Mouse (Mus musculus) layer of hippocampus, postnatal 10 days (tissue): ENCODE data around the gene Gcn1l1. TPM values are rescaled to one million over a fixed set of nuclear protein-coding genes. Genes with fewer than 3 reads are reported as not detected.

Experiments used
- DNase-seq, 2 experiments: peaks; one replicate each; pipeline ENCODE4 v3.0.0; 2021; ENCODE audit warnings: low spot score in 2 of 2
- total RNA-seq, 2 experiments: library from RNA; stranded (reverse); gene quantifications; 2 replicates each; pipeline ENCODE4 v1.2.3; 2021

The Gcn1l1 gene
- total RNA-seq, 2 experiments from 2014 or later: 76.4 to 96.2 TPM

DNA sequence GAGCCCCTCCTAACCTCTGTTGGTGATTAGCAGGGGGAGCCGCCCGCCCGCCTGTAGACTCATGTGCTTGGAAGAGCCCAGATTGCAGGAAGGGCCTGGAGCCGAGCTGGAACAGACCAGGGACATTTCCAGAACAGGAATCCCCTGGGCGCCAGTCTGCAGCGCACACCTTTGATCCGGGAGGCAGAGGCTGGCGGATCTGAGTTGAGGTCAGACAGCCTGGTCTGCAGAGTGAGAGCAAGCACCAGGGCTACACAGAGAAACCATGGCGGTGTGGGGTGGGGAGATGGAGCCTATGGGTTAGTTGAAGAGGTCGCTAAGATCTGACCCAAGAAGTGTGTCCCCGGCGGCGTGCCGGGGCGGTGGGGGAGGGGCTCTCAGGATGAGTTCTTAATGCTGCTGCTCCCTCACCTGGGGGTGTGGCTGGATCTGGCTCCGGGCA, 30.7 kb upstream of the Gcn1l1 start:
- no peak for DNase-seq

DNA sequence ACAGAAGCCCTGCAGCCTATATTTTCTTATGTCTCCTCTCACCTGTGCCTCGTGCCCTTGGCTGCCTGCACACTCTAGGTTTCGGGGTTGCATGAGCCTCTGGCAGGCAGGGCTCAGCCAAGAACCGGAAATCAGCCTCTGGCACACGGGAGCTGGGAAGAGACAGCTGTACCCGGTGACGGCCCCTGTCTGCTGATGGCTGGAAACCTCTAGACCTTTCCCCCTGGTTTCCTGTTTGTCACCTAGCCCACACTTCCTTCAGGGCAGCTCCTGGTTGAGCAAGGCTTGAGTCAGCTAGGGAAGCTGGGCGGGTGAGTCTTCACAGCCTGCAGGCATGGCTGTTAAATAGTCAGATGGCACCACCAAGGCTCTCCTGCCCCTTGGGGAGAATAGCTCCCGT, 30.2 kb upstream of the Gcn1l1 start:
- no peak for DNase-seq

DNA sequence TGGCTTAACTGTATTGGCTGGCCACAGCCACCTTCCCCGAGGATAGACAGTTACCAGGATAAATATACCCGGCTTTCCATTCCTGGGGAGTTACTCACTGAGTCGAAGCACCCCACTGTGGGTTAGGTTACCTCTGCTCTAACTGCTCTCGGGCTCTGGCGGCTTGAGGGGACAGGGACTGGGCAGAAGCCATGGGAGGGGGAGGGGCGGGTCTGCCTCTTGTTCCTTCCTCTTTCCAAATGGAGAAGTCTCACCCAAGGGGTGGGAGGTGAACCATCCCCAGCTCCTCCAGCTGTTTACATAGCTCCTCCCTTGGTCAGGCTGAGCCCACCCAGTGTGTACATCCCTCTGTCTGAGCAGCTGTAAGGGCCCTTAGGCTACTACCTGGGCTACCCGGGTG, 29.4 kb upstream of the Gcn1l1 start:
- DNase-seq: no peak

DNA sequence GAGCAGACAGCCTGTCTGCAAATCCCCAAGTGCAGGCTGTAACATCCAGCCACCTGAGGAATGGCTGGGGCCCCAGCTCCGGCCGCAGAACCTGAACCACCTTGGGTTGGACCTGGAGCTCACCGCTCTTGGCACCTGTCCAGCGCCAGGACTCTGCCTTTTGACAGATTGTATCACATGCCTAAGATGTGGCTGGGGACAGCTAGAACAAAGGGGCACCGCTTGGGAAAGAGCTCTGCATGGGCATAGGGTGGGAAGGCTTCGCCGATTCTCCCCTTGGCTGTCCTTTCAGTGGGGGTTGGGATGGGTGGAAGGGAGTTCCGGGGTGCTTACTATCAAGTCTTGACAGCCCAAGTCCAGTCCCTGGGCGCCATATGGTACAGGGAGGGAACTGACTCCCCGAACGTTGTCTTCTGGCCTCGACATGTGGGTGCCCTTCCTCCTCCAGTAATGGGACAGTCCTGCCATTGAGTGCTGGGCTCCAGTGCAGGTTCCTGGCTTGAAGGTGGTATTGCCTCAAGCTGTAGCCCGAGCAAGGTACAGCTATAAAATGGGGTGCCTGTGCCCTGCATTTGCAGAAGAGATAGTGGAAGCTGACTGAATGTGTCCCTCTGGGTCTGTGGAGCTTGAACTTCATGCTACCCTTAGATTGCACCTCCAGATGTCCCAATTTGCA, 26.9 kb upstream of the Gcn1l1 start:
- no peak for DNase-seq

DNA sequence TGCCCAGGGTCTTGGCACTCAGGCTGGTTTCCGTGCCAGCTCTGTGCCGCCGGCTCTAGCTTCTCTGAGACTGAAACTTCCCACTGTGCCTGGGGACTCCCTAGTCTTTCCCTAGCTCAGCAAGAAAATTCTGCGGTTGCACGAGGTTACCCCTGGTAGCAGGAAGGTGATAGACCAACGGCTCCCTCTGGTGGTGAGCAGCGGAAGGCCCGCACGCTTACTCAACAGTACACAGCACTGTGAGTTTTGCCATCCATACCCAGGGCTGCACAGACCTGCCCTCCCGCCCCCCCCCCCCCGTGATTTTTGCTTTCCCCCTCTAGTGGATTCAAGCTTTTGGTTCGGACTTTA, 26.4 kb upstream of the Gcn1l1 start:
- peak; percentile 94 to 97 for DNase-seq

DNA sequence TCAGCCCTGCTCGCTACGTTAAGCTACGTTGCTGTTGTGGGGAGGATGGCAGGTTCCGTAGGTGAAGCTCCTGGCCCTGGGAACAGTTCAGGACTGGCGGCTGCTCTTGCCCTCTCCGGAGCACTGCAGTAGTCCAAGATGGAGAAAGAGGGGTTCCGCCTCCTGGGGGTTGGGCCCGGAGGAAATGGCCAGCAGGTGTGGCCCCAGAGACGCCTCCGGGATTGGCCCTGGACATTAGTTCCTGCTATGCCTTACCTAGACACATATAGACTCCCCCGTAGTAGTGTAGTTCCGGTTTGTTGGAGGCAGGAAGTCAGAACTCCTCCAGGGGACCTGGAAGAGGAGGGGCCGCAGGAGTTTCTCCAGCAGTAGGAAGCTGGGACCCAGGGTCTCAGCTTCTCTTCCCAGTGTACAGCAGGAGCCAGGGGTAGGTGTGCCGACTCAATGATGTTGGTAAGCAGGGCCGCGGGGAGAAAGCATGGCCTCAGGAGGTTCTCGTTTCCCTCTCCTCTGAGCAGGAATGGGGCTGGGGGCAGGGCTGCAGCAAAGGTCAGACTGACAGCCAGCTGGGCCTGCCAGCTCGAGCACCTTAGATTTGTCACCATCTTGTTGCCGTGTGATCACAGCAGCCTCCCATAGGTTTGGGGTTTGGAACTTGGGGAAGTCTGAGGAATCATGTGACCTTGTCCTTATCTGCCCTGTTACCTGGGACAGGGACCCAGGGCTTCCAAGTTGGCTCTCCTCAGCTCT, 22.2 kb upstream of the Gcn1l1 start:
- DNase-seq: no peak

DNA sequence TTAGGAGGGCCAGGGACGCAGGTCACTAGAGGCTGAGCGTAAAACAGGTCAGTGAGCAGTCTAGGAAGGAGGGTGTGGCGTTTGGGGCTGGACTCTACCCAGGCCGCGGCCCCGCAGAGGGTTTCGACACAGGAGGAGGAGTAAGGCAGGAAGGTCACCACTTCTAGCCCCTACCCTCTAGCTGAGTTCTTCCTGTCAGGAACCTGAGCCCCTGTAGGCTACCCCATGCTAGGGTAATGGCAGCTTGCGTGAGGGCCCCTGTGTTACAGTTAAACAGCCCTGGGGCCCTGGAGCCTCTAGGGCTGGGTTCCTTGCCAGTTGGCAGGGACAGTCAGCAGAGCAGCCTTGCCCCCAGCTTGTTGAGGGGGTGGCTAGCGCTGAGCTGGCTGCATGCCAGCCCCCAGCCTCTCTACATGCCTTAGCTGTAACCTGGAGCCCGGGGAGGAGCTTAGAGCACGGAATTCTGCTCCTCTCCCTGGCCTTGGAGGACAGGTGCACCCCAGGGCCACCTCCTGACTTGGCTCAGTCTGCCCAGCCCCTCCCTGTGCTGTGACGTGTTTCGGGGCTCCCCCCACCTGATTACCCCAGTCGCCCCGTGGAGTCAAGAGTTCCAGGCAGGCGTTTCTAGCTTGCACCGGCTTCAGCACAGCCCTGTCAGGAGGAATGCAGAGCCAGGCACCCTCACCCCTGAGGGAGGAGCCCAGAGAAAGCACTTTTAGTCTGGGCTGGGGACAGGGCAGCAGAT, 21.4 kb upstream of the Gcn1l1 start:
- DNase-seq: peak; percentile 69 to 77

DNA sequence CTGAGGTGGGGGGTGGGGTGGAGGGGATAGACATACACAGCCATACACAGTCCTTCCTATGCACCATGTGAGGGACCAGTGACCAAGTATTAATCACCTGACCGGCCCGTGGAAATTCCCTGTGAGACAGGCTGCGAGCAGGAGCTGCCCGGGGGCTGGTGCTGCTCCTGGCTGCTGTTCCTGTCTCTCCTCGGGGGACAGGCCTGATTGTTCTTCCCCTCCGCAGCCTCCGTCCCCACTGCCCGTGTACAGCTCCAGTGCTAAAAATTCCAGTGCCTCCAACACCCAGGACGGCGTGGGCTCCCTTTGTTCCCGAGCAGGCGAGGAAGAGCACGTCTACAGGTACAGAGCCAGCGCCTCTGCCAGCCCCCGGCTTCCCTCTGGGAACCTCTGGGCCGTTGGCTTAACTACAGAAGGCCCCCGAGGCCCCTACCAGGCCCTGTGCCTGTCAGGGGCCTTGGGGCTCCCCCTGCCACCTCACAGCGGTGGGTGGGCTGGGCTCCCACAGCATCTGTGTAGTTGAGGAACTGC, 20.3 kb upstream of the Gcn1l1 start:
- no peak for DNase-seq

DNA sequence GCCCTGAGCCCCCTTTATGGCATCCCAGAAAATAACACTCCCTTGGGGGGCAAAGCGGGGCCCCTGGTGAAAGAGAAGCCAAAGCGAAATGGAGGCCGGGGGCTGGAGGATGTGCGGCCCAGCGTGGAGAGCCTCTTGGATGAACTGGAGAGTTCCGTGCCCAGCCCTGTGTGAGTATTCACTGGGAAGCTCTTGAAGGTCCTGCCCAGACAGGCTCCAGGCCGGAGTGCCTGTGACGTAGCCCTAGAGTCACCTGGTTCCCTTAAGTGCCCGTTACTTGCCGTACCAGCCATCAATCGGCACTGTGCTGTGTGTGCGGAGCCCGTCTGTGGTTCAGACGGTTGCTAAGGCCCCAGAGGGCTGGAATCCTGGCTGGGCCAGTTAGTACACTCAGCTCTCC, 19.4 kb upstream of the Gcn1l1 start:
- no peak for DNase-seq

DNA sequence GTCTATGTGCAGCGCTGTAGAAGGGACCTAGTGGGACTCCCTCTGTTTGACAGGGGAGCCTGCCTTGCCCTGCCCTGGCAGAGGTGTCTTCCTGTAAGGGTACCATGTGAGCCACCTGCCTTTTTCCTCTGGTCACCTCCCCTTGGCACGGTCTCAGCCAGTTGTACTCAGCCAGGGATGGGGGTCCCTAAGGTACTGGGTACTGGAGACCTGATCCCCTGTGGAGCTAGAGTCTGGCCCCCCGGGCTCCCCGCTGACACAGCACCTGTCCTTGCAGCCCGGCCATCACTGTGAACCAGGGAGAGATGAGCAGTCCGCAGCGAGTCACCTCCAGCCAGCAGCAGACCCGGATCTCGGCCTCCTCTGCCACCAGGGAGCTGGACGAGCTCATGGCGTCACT, 18.5 kb upstream of the Gcn1l1 start:
- DNase-seq: no peak

DNA sequence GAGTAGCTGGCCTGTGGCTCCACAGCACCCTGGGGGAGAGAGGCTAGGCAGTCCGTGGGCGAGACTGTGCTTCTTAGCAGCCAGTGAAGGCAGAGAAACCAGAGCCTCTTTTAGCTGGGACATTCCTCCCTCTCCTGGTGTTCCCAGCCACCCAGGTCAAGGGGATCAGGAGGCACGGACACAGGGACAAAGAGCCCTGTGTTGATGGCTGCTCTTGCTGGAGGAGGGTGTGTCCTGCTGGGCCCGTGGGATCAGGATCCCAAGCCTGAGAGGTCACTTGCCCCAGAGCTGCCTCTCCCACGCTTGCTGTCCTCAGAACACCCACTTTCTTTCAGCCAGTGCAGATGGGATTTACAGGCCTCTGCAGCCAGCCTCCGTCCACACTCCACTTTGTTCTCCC, 18.0 kb upstream of the Gcn1l1 start:
- DNase-seq: no peak

DNA sequence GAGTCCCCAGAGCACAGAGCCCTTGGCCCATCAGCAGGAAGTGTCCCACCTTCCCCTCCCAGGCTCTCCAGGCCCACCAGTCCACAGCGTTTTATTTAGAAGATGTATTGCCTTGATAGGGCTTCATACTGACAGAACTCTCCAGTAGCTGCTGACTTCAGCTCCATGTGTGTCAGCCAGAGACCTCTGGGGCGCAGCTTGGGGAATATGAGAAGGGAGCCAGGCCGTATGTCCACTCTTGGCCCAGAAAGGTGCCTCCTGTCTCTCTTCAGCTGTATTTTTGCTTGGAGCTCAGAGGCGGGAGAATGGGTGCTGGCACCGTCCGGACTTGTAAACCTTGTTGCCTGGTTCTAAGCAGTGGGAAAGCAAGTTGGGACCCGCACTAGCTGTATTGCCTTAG, 17.6 kb upstream of the Gcn1l1 start:
- no peak for DNase-seq

DNA sequence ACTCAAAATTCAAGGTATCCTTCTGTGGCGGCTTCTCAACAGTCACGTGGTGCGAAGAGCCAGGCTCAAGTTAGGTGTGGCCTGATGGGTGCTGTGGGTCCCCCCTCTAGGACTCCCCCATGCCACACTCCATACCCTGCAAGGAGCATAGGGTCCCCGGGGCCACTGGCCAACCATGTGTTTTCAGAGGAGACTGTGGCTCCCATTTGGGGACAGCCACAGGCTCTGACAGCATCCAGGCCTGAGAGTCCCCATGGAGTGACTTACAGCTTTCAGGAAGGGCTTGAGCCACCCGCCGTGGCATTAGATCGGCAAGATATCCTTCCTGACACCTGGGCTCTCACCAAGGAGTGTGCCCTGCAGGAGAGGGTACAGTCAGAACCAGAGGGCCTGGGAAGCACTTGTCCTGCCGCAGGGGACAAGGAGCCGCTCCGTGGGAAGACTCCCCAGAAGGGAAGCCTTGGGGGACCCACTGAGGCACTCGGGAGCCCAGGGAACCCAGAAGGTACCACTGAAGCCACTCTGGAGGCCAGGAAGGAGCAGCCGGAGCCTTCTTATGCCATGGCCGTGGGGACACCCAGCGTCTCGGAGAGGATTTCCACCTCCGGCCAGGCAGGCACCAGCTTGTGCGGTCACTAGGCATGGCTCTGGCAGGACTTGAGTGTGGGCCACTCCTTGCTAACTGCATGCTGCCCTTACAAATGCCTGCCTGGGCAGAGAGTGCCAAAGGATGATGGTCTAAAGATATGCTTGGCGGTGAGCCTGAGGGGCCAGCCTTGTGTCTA, 16.4 kb upstream of the Gcn1l1 start:
- DNase-seq: no peak

DNA sequence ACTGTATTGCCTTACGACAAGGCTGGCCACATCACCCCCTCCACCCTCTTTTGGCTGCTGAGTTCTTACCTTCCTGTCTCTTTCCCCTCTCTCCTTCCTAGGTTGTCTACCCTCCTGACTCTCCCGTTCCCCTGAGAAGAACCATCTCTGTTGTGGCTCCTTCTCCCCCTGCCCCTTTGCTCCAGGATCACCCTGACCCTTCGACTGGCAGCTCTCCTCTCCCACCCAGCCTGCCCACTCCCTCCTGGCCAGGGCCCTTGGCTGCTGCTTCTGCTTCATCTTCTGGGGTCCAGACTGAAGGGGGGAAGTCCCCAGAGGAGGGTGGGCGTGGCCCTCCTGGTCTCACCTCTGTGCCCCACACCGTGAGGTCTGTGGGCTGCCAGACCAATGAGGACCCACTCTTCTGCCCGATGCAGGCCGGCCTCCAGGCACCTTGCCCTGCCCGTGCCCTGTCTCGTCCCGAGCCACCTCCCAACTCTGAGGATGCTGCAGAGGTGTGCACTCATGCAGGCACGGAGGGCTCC, 14.5 kb upstream of the Gcn1l1 start:
- DNase-seq: no peak

DNA sequence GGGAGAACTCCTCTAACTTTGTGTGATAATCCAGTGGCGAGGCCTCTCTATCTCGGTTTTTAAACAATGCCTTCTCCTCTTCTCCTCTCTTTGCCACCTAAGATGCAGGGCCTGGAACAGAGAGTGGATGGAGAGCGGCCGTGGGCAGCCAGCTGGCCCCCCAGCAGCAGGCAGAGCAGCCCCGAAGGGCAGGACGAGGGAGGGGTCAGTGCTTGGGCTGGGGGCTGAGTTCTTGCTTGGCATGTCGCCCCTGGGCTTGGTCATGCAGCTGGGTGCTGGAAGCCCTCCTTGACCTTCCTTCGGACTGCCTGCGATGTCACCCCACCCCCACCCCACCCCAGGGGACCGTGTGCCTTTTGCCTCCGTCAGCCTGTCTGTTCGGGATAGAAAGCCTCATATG, 13.7 kb upstream of the Gcn1l1 start:
- no peak for DNase-seq

DNA sequence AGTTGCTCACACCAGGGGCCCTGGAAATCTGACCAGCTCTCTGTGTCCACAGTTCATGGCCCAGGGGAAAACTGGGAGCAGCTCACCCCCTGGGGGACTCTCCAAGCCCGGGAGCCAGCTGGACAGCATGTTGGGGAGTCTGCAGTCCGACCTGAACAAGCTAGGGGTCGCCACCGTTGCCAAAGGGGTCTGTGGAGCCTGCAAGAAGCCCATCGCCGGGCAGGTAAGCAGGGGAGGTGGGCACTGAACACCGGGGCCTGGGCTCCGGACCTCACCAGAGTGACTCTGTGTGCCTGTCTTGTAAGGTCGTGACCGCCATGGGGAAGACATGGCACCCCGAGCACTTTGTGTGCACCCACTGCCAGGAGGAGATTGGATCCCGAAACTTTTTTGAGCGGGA, 13.3 kb upstream of the Gcn1l1 start:
- no peak for DNase-seq

DNA sequence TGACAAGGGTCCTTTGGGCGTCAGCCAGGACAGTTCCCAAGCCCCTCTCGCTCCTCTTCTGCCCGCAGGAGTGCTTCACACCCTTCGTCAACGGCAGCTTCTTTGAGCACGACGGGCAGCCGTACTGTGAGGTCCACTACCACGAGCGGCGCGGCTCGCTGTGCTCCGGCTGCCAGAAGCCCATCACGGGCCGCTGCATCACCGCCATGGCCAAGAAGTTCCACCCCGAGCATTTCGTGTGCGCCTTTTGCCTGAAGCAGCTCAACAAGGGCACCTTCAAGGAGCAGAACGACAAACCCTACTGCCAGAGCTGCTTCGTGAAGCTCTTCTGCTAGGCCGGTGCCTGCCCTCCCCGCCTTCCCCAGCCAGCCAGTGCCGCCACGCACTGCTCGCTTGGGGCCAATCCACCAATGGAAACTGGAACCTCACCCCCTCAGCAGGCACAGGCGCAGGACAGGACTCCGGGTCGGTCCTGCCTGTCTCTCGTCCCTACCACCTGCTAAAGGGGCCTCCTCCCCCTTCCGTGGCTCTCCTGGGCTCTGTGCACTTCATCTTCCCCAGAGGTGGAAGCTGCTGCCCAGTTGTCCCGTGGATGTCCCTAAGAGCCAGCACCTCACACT, 11.1 kb upstream of the Gcn1l1 start:
- DNase-seq: no peak

DNA sequence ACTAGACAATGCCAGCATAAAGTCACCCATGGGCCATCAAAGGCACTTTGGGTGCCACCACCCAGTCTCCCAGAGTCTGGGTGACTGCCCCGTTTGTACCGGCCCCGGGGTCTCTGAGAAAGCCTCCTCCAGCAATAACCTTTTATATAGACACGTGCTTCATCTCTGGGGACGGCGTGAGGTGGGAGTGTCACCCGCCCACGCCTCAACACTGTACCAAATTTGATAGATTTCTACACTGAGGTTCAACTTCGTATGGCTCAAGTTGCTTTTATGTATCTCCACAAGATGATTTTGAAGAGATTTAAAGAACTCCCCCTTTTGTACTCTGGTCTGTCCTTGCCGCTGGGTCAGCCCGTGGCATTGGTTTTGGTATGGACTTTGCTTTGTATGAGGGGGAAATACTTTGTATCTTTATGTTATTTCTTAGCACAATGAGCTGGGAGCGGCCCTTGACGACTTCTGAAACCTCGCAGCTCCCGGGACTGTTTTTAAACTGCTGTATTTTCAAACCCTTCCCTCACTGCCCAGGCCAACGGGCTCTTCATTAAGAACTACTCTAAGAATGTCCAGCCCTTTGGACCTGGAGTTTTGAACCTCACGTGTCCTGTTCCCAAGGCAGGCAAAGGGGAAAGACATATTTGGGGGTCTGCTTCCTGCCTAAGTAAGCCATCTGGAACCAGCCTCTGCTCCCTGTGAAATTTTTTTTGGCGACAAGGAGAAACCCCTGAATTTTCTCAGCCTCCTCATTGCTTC, 10.3 kb upstream of the Gcn1l1 start:
- no peak for DNase-seq

DNA sequence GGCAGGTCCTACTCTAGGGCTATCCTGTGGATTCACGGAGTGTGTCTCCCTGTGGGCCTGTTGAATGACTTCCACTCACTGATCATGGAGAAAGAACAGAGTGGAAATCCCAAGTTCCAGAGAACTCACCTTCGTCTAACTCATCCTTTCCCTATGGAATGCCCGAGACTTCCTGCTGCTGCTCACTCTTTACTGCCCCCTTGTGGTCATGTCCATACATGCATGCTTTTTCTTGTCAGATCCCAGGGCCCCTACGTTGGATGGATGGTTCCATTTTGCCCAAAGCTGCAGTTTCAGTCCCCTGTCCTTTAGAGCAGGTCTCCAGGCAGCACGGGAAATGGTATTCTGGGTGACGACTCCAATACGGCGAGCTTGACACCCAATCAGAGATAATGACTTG, 8.8 kb upstream of the Gcn1l1 start:
- peak; percentile 82 to 84 for DNase-seq
